Mouse (Mus musculus): ENCODE data around the gene Stab1.

Stab1 gene

GRCm38 (mm10) chr14:31168425-31168824 lies at the start of gene Stab1:
Stab1 (minus strand) TSS chr14:31168641.
- DNase-seq, result no peak

GRCm38 (mm10) chr14:31217666-31218065 lies 49.2 kb upstream of the Stab1 start, which contains the start of gene Sema3g:
Sema3g (plus strand) TSS chr14:31217860.
- peak; percentile 86 for DNase-seq

- DNase-seq, result peak; percentile 22
Observed at GRCm38 (mm10) chr14:31216846-31217245, 48.4 kb upstream of the Stab1 start, which contains the start of gene Nisch. Nisch (minus strand) TSS chr14:31216946.

GRCm38 (mm10) chr14:31215157-31216002 lies 46.9 kb upstream of the Stab1 start:
- DNase-seq, result peak; percentile 87

- peak; percentile 31 for DNase-seq
Observed at GRCm38 (mm10) chr14:31214684-31215083, 46.2 kb upstream of the Stab1 start.

GRCm38 (mm10) chr14:31213868-31214267 lies 45.4 kb upstream of the Stab1 start:
- DNase-seq, result peak; percentile 27

GRCm38 (mm10) chr14:31212499-31212898 lies 44.1 kb upstream of the Stab1 start:
- DNase-seq, result no peak

- no peak for DNase-seq
Observed at GRCm38 (mm10) chr14:31211854-31212253, 43.4 kb upstream of the Stab1 start.

GRCm38 (mm10) chr14:31209133-31209557 lies 40.7 kb upstream of the Stab1 start:
- DNase-seq, result peak; percentile 39

GRCm38 (mm10) chr14:31208084-31208483 lies 39.6 kb upstream of the Stab1 start, which contains the start of gene Tnnc1:
Tnnc1 (plus strand) TSS chr14:31208312.
- peak; percentile 36 for DNase-seq

- peak; percentile 73 for DNase-seq
Observed at GRCm38 (mm10) chr14:31207070-31207830, 38.8 kb upstream of the Stab1 start.

- peak; percentile 97 for DNase-seq
Observed at GRCm38 (mm10) chr14:31206472-31206981, 38.1 kb upstream of the Stab1 start.

- peak; percentile 73 for DNase-seq
Observed at GRCm38 (mm10) chr14:31205562-31206467, 37.4 kb upstream of the Stab1 start.

GRCm38 (mm10) chr14:31205244-31205561 lies 36.8 kb upstream of the Stab1 start:
- DNase-seq, result no peak

- peak; percentile 52 for DNase-seq
Observed at GRCm38 (mm10) chr14:31204844-31205243, 36.4 kb upstream of the Stab1 start.

GRCm38 (mm10) chr14:31200038-31200437 lies 31.6 kb upstream of the Stab1 start:
- DNase-seq, result no peak

GRCm38 (mm10) chr14:31199599-31199998 lies 31.2 kb upstream of the Stab1 start:
- DNase-seq, result no peak

- DNase-seq, result no peak
Observed at GRCm38 (mm10) chr14:31197547-31198516, 29.4 kb upstream of the Stab1 start.

- DNase-seq, result peak; percentile 72
Observed at GRCm38 (mm10) chr14:31195968-31196367, 27.5 kb upstream of the Stab1 start.

GRCm38 (mm10) chr14:31195521-31195920 lies 27.1 kb upstream of the Stab1 start:
- DNase-seq, result no peak

- peak; percentile 75 for DNase-seq
Observed at GRCm38 (mm10) chr14:31194891-31195513, 26.6 kb upstream of the Stab1 start.

Measured in cerebellum, adult 9-10 months (tissue).